Mouse (Mus musculus) ES-E14 (cell line): ENCODE data around the gene 9930022D16Rik. TPM values are rescaled to one million over a fixed set of nuclear protein-coding genes. Genes with fewer than 3 reads are reported as not detected.

ENCODE experiments used
- DNase-seq: peaks from one replicate; pipeline ENCODE4 v3.0.0-alpha.2; 2013; ENCODE audit warnings: low read depth, low spot score
- H3K27ac ChIP-seq: 2 replicates; pipeline ENCODE4 v1.5.1; 2012; ENCODE audit warnings: low read depth, mild to moderate bottlenecking, low read length, moderate library complexity, mixed read lengths; ENCODE audit not compliant: poor library complexity, insufficient read depth, severe bottlenecking
- H3K36me3 ChIP-seq: 2 replicates; pipeline ENCODE4 v1.6.1; 2012; ENCODE audit warnings: mild to moderate bottlenecking, low read length, moderate library complexity, mixed read lengths; ENCODE audit not compliant: control insufficient read depth, poor library complexity, insufficient read depth, severe bottlenecking
- H3K4me1 ChIP-seq, 2 experiments: fragments of 150-350 bp in 1 of 2; sonication (generic) in 1 of 2; 2 replicates each; pipeline ENCODE4 v1.6.1; 2012; ENCODE audit warnings: low read length in 2 of 2, mild to moderate bottlenecking in 1 of 2, mixed read lengths in 1 of 2; ENCODE audit not compliant: control insufficient read depth in 2 of 2, insufficient read depth in 2 of 2, poor library complexity in 1 of 2
- H3K4me3 ChIP-seq, 2 experiments: fragments of 150-350 bp in 1 of 2; sonication (generic) in 1 of 2; 2 replicates each; pipeline ENCODE4 v1.5.1; 2012; ENCODE audit warnings: low read length in 2 of 2, low read depth in 1 of 2, mild to moderate bottlenecking in 1 of 2, mixed read lengths in 1 of 2; ENCODE audit not compliant: insufficient read depth in 1 of 2, poor library complexity in 1 of 2, severe bottlenecking in 1 of 2
- H3K9ac ChIP-seq: 2 replicates; pipeline ENCODE4 v1.6.1; 2012; ENCODE audit warnings: low read depth, mild to moderate bottlenecking, low read length, mixed read lengths; ENCODE audit not compliant: poor library complexity, insufficient read depth, severe bottlenecking
- H3K9me3 ChIP-seq: fragments of 150-350 bp; sonication (generic); 2 replicates; pipeline ENCODE4 v1.6.1; 2012; ENCODE audit warnings: low read depth, mild to moderate bottlenecking, low read length; ENCODE audit not compliant: control insufficient read depth, insufficient read depth
- CHD2 ChIP-seq: IDR thresholded peaks from 2 replicates; pipeline ENCODE4 v1.6.1; 2014; ENCODE audit warnings: mild to moderate bottlenecking, low read depth, low read length, inconsistent platforms
- HCFC1 ChIP-seq: IDR thresholded peaks from 2 replicates; pipeline ENCODE4 v1.6.1; 2012; ENCODE audit warnings: low read length, inconsistent platforms, borderline replicate concordance; ENCODE audit not compliant: insufficient read depth
- MAFK ChIP-seq: IDR thresholded peaks from 2 replicates; pipeline ENCODE4 v1.6.1; 2014; ENCODE audit warnings: mild to moderate bottlenecking, low read depth, low read length, inconsistent platforms; ENCODE audit not compliant: insufficient read depth
- ZC3H11A ChIP-seq: IDR thresholded peaks from 2 replicates; pipeline ENCODE4 v1.6.1; 2012; ENCODE audit warnings: low read depth, mild to moderate bottlenecking, inconsistent platforms, low read length, borderline replicate concordance
- ZNF384 ChIP-seq: IDR thresholded peaks from 2 replicates; pipeline ENCODE4 v1.6.1; 2012; ENCODE audit warnings: low read depth, low read length, inconsistent platforms
- in situ Hi-C, 2 experiments: fragments of 600-800 bp; cut with MboI; formaldehyde crosslinking; loops; one replicate each; pipeline ENCODE4 v1.15.1; 2025; ENCODE audit warnings: low sequenced_read_pairs in 2 of 2, inconsistent platforms in 1 of 2; ENCODE audit not compliant: unreplicated experiment in 2 of 2
- total RNA-seq: library from RNA; depleted of rRNA; stranded (reverse); fragments of 300-350 nt; gene quantifications from 2 replicates; pipeline ENCODE4 v1.2.3, GENCODE M21; 2012

9930022D16Rik gene
- total RNA-seq, 1 experiment = not detected

GRCm38 (mm10) chr11:109406431-109406830 lies 7.3 kb upstream of the 9930022D16Rik start:
- Histone ChIP-seq H3K4me3 (no peak overlapping the region), H3K4me1 (no peaks in the 10 kb centered on the region), H3K9me3 (no peaks in the 10 kb centered on the region), H3K27ac (no peak overlapping the region), H3K36me3 (no peaks in the 10 kb centered on the region), H3K9ac (no peak overlapping the region)
- in situ Hi-C loops = no loop called here
- no peak for TF ChIP-seq ZC3H11A
- peak; percentile 76 for TF ChIP-seq MAFK
- no peak for TF ChIP-seq CHD2
- DNase-seq = no peak

GRCm38 (mm10) chr11:109410197-109410980 lies 3.3 kb upstream of the 9930022D16Rik start:
- H3K9ac ChIP-seq = no peak overlapping the region
- no peak overlapping the region for H3K4me3 ChIP-seq
- DNase-seq = no peak
- no peaks in the 10 kb centered on the region for H3K36me3 ChIP-seq
- no peak overlapping the region for H3K27ac ChIP-seq
- no peaks in the 10 kb centered on the region for H3K9me3 ChIP-seq
- no peak for TF ChIP-seq CHD2
- TF ChIP-seq ZNF384 = no peak
- no peak for TF ChIP-seq ZC3H11A
- TF ChIP-seq HCFC1 = no peak
- no peak for TF ChIP-seq MAFK
- in situ Hi-C loops = no loop called here
- no peaks in the 10 kb centered on the region for H3K4me1 ChIP-seq

GRCm38 (mm10) chr11:109414802-109415201 lies 1.1 kb downstream of the 9930022D16Rik start:
- no peaks in the 10 kb centered on the region for H3K9me3 ChIP-seq
- no peak for TF ChIP-seq HCFC1
- TF ChIP-seq ZC3H11A = no peak
- TF ChIP-seq MAFK = no peak
- TF ChIP-seq ZNF384 = no peak
- no peak for TF ChIP-seq CHD2
- no peak overlapping the region for H3K9ac ChIP-seq
- peaks cover 0 to under 1% of the 10 kb centered on the region in 2 experiments; a peak in 1 of 4 replicates for H3K4me1 ChIP-seq
- no peak overlapping the region for H3K27ac ChIP-seq
- DNase-seq = no peak
- H3K4me3 ChIP-seq = no peak overlapping the region
- no peaks in the 10 kb centered on the region for H3K36me3 ChIP-seq
- in situ Hi-C loops = no loop called here

DNA sequence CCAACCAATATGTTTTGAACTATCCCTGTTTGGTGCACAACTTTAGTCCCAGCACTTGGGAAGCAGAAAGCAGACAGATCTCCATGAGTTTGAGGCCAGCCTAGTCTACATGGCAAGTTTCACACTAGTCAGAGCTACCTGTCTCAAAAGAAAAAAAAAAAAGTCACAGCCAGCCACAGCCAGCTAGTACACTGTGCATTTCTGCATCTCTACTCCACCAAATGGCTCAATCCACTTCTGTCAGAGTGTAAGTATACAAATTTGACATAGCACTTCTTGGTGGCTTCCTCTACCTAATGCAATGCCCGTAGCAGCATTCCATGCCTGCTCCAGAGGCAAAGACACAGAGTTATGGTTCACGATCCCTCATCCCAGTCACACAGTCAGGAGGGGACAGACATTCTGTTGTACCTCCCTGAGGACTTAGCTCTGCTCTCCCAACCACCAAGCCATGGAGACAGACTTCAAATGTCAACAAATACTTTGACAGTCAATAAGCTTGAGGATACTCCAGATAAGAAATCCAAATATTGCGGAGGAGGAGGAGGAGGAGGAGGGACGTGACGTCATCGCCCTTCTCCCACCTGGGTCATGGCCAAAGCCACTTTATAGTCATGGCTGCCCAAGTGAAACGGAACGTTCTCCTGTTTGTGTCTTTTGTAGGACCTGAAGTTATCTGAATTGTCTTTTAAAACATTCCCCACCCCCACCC lies 3.1 kb downstream of the 9930022D16Rik start:
- H3K9ac ChIP-seq = no peak overlapping the region
- in situ Hi-C loops = no loop called here
- no peak for TF ChIP-seq CHD2
- TF ChIP-seq HCFC1 = no peak
- H3K36me3 ChIP-seq = no peaks in the 10 kb centered on the region
- no peak overlapping the region for H3K4me3 ChIP-seq
- H3K27ac ChIP-seq = no peak overlapping the region
- H3K4me1 ChIP-seq = peaks cover 0 to 4% of the 10 kb centered on the region in 2 experiments; a peak in 1 of 4 replicates
- no peaks in the 10 kb centered on the region for H3K9me3 ChIP-seq
- no peak for DNase-seq
